Mouse (Mus musculus) thymus, postnatal 36 days (tissue): ENCODE measurements around the gene Nav2.

Experiments
- DNase-seq, 2 experiments: peaks; one replicate each; pipeline ENCODE4 v3.0.0; 2022; ENCODE audit warnings: mixed read lengths in 2 of 2

Nav2 gene

DNA sequence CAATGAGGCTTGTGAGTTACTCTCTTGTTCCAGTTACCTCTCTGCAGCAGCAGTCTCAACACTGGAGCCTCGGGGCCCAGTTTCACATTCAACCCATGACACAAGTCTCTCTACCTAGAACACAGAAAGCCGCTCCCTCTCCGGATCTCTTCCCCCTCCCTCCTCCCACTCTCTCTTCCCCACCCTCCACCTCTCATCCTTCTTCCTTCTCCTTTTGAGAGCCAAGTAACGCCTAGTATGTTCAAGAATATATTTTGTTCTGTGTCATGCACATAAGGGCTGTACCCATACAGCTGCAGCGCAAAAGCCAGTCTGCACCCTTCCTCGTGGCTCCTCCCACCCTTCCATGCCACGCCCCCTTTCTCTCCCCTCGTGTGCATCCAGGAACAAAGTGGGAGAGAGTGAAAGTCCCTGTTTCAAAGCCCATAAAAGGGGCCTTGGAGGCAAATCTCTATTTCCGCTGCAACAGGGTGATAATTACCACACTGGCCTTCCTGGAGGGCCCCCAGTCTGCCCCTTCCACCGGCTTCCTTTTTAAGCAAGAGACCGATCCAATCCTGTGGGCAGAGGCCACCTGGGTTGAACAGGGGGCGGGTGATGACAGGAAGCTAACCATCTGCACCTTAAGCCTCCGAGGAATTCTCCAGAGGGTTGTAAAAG lies 588.4 kb downstream of the Nav2 start:
- peak; percentile 10 to 21 for DNase-seq

- DNase-seq: no peak
Observed at GRCm38 (mm10) chr7:49497426-49497892, 588.9 kb downstream of the Nav2 start.

DNA sequence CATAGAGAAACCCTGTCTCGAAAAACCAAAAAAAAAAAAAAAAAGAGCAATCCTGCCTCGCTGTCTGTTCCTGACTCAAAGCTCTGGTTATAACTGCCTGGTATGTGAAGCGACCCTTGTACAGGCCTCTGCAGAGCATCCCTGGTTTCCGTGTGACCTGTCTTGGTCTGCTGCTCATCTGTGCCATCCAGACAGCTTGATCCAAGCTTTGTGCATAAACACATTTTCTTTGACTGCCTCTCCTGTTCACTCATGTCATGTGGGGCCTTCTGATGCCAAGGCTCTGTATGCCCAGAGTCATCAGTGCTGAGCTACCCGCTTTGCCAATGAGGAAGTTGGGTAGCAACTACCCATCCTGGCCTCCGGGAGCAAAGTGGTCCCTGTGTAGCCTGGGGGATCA lies 591.1 kb downstream of the Nav2 start:
- no peak for DNase-seq

DNA sequence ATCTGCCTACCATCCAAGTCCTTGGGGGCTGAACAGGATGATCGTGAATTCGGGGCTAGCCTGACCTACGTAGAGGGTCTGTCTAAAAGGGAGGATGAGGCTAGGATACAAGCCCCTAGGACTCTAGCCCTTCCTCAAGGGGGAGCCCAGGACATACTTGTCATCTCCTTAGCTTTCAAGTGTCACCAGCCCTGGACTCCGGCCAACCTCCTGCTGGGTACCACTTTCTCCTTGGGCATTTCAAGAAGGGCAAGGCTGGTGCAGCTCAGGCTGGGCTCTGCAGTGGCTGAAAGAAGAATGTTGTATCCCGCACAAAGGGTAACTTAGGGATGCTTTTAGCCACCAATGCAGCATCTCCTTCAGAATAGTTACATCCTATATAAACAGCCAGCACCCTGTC lies 592.4 kb downstream of the Nav2 start:
- DNase-seq: no peak

DNA sequence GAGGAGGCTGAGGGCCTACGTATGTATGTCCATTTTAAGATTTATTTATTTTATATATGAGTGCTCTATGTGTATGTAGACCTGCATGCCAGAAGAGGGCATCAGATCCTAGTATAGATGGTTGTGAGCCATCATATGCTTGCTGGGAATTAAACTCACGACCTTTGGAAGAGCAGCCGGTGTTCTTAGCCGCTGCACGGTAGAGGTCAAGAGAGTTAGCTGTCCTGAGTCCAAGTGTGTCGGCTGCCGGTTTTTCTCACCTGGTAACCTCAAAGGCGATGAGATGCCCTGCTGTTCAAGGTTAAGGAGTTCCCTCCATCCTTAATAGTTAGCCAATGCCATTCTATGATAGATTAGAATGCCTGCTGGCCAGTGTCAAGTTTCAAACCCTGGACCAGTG lies 594.9 kb downstream of the Nav2 start:
- no peak for DNase-seq

DNA sequence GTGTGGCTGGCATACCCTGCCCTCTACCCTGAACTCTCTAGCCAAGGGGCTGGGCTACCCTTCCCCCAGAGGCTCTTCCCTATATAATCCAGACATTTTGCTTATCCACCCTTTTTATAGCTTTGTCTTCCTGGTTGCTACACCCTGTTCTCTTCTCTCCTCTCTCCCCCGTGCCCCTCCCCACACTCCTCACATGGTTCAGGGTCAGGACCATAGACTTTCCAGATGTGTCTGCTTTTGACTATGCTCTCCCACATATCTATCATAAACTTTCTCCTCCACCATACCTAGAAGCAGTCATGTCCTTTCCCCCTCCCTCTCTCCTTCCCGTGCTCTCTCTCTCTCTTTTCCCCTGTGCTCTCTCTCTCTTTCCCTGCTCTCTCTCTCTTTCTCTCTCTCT lies 595.4 kb downstream of the Nav2 start:
- DNase-seq: no peak

DNA sequence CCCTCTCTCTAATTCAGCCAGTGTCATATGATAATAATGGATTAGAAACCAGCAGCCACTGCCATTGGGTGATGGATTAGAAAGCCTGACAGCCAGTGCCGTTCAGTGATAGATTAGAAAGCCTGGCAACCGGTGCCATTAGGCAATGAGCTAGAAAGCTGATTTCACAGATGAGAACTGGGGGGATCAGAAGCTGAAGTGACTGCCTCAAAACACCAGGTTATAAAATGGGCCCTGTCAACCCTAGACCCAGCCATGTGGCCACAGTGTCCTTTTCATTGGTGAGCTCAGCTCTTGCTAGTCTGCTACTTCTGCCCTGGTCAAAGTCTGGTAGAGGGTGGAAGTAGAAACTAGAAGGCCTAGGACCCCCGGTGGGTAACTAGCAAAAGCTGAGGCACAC lies 595.8 kb downstream of the Nav2 start:
- DNase-seq: no peak

DNA sequence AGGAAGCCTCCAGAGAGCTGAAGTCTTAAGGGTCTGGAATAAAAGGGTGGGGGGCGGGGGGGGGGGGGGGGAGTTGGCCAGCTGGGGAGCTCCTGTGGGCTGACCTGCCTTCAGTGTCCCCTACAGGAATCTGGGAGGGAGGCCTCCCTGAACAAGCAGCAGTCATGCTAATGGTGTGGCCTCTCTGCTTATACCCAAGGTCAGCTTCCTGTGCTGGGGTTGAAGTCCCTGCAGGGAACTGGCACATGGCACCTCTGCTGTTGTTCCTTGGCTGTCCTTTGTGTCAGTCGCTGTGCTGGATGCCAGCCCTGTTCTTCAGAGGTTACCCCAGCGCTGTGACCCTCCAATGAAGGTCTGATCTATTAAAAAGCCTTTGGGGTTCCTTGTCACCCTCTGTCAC lies 596.5 kb downstream of the Nav2 start:
- DNase-seq: no peak

GRCm38 (mm10) chr7:49506085-49506820 lies 597.7 kb downstream of the Nav2 start:
- no peak for DNase-seq

DNA sequence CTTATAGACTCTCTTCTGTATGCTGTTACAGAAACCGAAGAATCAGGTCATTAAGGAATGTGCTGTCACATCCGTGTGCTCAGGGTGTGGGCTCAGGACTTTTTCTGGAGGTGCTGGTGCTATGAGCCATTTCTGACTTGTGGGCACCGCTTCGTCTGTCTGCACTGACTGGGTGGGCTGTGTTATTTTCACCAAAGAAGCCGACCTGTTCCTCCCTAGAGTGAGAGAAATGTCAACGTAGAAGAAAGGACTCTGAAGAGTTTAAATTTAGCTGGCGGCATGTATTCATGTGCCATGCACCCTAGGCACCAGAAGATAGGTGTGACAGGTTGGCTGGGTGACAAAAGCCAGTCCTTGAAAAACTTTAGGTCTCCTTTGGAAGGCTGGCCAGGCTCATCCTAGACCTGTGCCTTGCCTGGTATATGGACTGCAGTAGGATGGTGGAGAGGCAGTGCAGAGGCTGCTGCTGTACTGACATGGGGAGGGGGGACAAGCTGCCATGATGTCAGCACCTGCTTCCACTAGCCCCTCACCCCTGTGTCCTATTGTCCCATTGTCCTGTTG lies 599.5 kb downstream of the Nav2 start:
- DNase-seq: no peak

GRCm38 (mm10) chr7:49511820-49512453 lies 603.4 kb downstream of the Nav2 start:
- no peak for DNase-seq

- no peak for DNase-seq
Observed at GRCm38 (mm10) chr7:49513763-49514437, 605.4 kb downstream of the Nav2 start.

- DNase-seq: no peak
Observed at GRCm38 (mm10) chr7:49515012-49515411, 606.5 kb downstream of the Nav2 start.

DNA sequence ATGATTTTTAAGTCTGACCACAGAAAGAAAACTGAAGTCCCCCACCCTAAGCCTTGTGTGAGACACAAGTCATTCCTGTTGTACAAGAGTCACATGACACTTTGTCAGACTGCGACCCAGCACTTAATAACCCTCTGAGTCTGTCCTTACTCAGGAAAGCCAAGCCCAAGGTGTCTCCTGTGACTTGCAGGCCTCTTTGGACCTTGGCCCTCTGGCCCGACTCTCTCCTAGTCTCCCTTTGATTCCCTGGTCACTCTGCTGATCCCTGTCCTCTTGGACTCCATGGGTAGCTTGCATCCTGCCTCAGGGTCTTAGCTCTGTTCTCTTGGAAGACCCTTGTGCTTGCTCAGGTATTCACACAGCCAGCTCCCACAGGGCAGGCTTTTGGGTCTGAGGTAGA lies 612.0 kb downstream of the Nav2 start:
- DNase-seq: no peak

DNA sequence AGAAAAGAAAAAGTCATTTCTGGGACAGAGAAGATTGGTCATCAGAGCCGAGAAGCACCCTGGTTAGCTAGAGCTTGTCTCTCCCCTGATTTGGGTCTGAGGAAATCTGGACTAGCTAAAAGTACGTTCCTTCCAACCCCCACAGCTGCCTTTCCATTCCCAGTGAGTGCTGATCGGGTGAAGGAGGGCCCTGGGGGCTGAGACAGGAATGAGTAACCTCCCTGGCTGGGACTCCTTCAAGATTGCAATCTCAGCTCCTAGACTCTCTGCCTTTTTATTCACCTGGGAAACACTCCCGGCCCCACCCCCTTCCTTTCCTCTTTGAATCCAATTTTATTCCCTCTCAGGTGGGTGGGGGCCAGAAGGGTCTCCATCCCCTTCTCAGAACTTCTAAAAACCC lies 612.8 kb downstream of the Nav2 start:
- DNase-seq: no peak

- no peak for DNase-seq
Observed at GRCm38 (mm10) chr7:49521976-49522375, 613.5 kb downstream of the Nav2 start.

DNA sequence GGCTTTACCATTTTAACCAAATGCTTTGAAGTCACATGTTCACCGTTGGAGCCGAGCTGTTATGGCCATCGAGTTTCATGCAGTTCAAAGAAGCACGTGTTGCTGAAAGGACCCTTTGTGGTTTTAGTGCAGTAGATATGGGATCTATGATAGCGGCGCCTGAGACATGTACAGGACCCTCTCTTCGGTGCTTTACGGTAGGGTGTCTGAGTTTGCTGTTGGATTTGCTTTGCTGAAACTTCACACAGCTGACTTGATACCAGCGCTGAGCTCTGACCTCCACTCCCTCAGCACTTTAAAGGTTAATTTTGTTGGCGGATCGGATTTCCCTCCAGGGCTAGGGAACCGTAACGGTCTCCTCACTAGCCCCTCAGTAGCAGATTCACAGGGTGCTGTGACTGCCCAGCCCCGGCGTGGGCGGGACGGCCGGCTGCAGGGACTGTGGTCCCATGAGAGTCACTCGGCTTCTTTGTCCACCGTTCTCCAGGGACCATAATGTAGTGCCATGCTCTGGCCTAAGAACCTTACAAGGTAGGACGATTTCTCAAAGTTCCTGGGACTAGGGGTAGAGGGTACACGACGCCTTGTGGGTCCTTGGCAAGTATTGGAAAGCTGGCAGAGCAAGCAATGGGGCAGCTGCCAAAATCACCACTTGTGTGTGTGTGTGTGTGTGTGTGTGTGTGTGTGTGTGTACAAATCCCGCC lies 614.0 kb downstream of the Nav2 start:
- DNase-seq: no peak

DNA sequence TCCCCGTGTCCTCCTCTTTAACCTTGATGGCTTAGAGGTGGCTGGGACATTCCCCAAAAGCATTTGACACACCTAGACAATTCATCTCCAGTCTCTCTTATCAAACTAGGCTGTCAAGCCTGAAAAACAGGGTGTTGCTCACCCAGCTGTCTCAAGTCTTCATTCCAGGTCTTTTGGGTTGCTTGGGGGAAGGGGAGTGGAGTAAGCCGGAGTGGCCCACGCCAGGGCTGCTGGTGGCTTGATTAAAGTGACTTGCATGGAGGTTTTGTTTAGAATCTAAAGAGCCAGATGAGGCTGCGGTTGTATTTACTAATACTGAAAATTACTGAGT lies 614.6 kb downstream of the Nav2 start:
- no peak for DNase-seq

GRCm38 (mm10) chr7:49523729-49524128 lies 615.2 kb downstream of the Nav2 start:
- DNase-seq: no peak

DNA sequence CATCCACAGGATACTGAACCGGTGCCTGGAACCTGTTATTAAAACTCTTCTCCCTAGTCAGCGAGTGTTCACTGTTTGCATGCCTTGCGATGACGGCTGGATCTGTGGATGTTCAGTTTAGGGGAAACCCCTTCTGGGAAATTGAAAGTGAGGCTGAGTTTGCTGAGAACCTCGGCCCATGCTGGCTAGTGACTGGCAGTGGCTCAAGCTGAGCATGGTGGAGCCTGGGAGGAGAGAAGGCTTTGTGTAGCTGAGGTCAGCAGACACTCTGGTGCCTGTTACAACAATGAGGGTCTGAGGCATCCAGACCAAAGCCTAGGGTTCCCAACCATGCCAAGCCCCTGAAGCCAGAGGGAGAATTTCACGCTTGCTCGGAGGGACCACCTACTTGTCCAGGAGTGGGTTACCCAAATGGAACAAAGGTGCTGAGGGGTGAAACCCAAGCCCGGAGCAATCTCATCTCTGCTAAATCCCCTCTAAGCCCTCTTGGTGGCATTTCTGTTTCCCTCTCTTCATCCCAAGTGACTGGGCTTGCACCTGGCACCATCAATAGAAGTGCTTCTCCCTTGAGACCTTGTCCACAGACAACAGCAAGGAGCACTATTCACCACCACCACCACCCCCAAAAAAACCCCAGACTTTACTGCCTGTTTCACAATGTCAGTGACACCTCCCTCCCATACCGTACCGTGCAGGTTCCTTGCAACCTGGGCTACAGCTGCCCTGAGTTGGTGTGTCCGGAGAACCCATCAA lies 617.0 kb downstream of the Nav2 start:
- no peak for DNase-seq

GRCm38 (mm10) chr7:49526101-49526499 lies 617.6 kb downstream of the Nav2 start:
- DNase-seq: no peak

GRCm38 (mm10) chr7:49527495-49527894 lies 619.0 kb downstream of the Nav2 start:
- DNase-seq: no peak
